Mouse (Mus musculus): ENCODE measurements at regions not wholly inside any gene's neighbourhood (a gene's known extent, or its start where the extent isn't known, plus 50 kb on each side); places are given as distances from the start of the nearest gene placed in this dataset.

GRCm38 (mm10) chr4:125177666-125178065 lies 50.0 kb upstream of the Zc3h12a start:
- Histone ChIP-seq H3K4me1 (replicated peaks) (peaks cover 4% of the 10 kb centered on the region), H3K4me2 (no peak overlapping the region), H3K4me3 (replicated peaks) (no peak overlapping the region), H3K27me3 (no peaks in the 10 kb centered on the region), H3K36me3 (replicated peaks) (no peaks in the 10 kb centered on the region), H3K27ac (replicated peaks) (no peak overlapping the region), H3K9ac (no peak overlapping the region), H3K9me3 (replicated peaks) (no peaks in the 10 kb centered on the region)
- 48% methylated on average over 6 of the region's 6 CpGs for WGBS (ENCODE audit: insufficient replicate concordance)
- ATAC-seq (ENCODE audit: insufficient read depth), result no peak

All from liver, embryonic 15.5 days (tissue).